ENCODE assay signal across 8 mouse cellular contexts in the genomic region with DNA sequence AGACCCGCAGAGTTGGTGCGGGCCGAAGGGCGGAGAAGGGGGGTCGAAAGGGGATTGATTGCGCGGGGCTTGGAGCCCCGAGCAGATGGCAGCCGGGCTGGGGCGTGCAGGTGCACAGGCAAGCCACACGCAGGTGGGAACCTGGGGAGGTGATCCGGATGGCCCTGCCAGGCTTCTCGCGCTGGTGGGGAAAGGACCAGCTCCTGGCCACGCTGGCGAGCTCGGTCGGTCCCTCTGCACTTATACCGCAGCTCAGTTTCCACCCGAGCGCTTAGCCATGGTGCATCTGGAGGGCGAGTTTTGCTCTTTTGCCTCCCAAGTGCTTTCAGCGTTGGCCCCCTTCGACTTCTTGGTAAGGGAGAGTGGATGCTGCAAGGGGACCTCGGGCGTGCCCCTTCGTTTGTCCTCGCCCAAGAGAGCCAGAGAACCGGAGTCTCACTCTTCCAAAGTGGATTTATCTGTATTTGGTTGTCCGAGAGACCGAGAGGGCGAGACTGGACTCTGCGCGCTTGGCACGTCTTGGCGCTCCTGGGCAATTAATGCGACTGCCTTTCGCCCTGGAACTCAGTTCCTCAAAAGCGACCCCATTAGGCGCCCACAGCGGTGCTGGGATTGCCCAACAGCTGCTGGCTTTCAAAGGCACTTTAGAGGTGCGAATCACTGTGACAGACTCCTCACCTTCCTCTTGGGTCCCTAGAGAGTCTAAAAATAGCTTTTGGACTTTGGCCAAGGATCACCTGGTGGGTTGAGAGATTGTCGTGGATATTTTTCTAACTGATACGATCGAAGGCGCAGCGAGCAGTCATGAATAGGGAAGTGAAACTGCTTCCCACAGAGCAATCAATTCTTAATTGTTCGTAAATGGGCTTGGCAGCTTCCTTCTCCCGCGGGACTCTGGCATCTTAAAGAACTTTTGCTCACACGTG. TPM values are rescaled to one million over a fixed set of nuclear protein-coding genes. Genes with fewer than 3 reads are reported as not detected.
DNase-seq lines count a peak whose midpoint lies in the region; ATAC-seq and TF ChIP-seq lines count a peak whose summit lies in the region.

No protein-coding gene starts in this region.

- peak overlapping the region; percentile 100 for H3K4me2 ChIP-seq in neural tube, embryonic 15.5 days

- ATAC-seq in neural tube, embryonic 15.5 days (ENCODE audit: low FRiP score), result peak; percentile 18

- peaks cover 16% of the 10 kb centered on the region for H3K27me3 ChIP-seq in neural tube, embryonic 15.5 days (replicated peaks)

- no peak for TF ChIP-seq CTCF in lung, adult 2 months (IDR thresholded peaks at IDR 0.05; ENCODE audit: insufficient read depth, low read length)

- WGBS in lung, adult 2 months, result under 1% methylated on average over 51 of the region's 51 CpGs
- WGBS in neural tube, embryonic 15.5 days, result under 1% methylated on average over 50 of the region's 51 CpGs

- no peaks in the 10 kb centered on the region for H3K36me3 ChIP-seq in neural tube, embryonic 15.5 days

- 0 out of 2 replicates have a peak, but pooled peaks cover 3% of the 10 kb centered on the region for H3K4me1 ChIP-seq in lung, adult 2 months (ENCODE audit: control insufficient read depth, insufficient read depth, low read length)
- peaks cover 24% of the 10 kb centered on the region for H3K4me1 ChIP-seq in neural tube, embryonic 15.5 days

- H3K9ac ChIP-seq in neural tube, embryonic 15.5 days (replicated peaks), result peak overlapping the region; percentile 50

- no peaks in the 10 kb centered on the region for H3K9me3 ChIP-seq in neural tube, embryonic 15.5 days (replicated peaks)

- peak overlapping the region; percentile 92 for H3K4me3 ChIP-seq in lung, adult 2 months (replicated peaks; ENCODE audit: extremely low read depth, low read depth, low read length)
- H3K4me3 ChIP-seq in neural tube, embryonic 15.5 days (replicated peaks), result peak overlapping the region; percentile 62

- no peak for TF ChIP-seq POLR2A in lung, adult 2 months (IDR thresholded peaks at IDR 0.05; ENCODE audit: borderline replicate concordance, extremely low read depth, low read depth, low read length)

- peak overlapping the region; percentile 66 for H3K27ac ChIP-seq in neural tube, embryonic 15.5 days (replicated peaks)

- peak; percentile 29 for DNase-seq in urinary bladder, postnatal 14 days (ENCODE audit: low spot score)
- no peak for DNase-seq in urinary bladder, postnatal 4 days (ENCODE audit: low spot score in 2 of 2)
- DNase-seq in cerebellum, postnatal 36 days, result peak; percentile 25 to 28
- peak; percentile 49 to 62 for DNase-seq in heart, adult 18-20 months
- DNase-seq in kidney, adult 11 months, result peak; percentile 60
- peak; percentile 53 for DNase-seq in lung, adult 2 months
- no peak for DNase-seq in c-Kit-positive CD71-positive TER-119-positive erythroid progenitor cells, embryonic 14.5 days (ENCODE audit: low spot score)

RNA-seq across cellular contexts. Expression of gene Rhpn2, which starts 0.8 kb away (rescaled TPM):
- total RNA-seq in heart, adult 18-20 months (2021), result 1 to 10 TPM; 3.6 to 4.8 TPM
- 7.5 and 11.0 TPM in 2 replicates for polyA plus RNA-seq in lung, adult 2 months (2012; rRNA removed)
- 4.6 and 9.2 TPM in 2 replicates for polyA plus RNA-seq in neural tube, embryonic 15.5 days (2015; fragmentation: Nextera tagmentation; extraction: Ambion mirVana)

RNA-seq across cellular contexts. Expression of gene Gpatch1, which starts 16.6 kb away (rescaled TPM):
- total RNA-seq in heart, adult 18-20 months (2021), result 10 to 100 TPM; 11.5 to 11.7 TPM
- 4.9 and 5.7 TPM in 2 replicates for polyA plus RNA-seq in lung, adult 2 months (2012; rRNA removed)
- 18.8 and 19.3 TPM in 2 replicates for polyA plus RNA-seq in neural tube, embryonic 15.5 days (2015; fragmentation: Nextera tagmentation; extraction: Ambion mirVana)

Comparison
In these comparisons a context has a peak if more than half of its experiments do, and no peak if none do; other contexts are left out.
1. DNase-seq: peak in urinary bladder, postnatal 14 days (single experiment), cerebellum, postnatal 36 days (2 of 2), heart, adult 18-20 months (2 of 2), kidney, adult 11 months (single experiment) and lung, adult 2 months (single experiment); none in urinary bladder, postnatal 4 days (0 of 2) and c-Kit-positive CD71-positive TER-119-positive erythroid progenitor cells, embryonic 14.5 days (single experiment).